Mouse (Mus musculus) lung, adult 2 months (tissue): ENCODE data around the gene Gnas. TPM values are rescaled to one million over a fixed set of nuclear protein-coding genes. Genes with fewer than 3 reads are reported as not detected.

Source experiments
- DNase-seq: peaks from one replicate; pipeline ENCODE4 v3.0.0; 2022
- H3K4me1 ChIP-seq: fragments of 200-500 bp; 2 replicates; pipeline ENCODE4 v1.6.1; 2011; ENCODE audit warnings: low read length; ENCODE audit not compliant: control insufficient read depth, insufficient read depth
- H3K4me3 ChIP-seq: fragments of 200-500 bp; replicated peaks from 2 replicates; pipeline ENCODE3; 2011; ENCODE audit warnings: low read depth, mild to moderate bottlenecking, control low read depth, low read length; ENCODE audit errors: extremely low read depth
- CTCF ChIP-seq: fragments of 200-500 bp; IDR thresholded peaks from 2 replicates; pipeline ENCODE4 v1.5.1; 2011; ENCODE audit warnings: mild to moderate bottlenecking, low read length, control low read depth; ENCODE audit not compliant: insufficient read depth
- POLR2A ChIP-seq: fragments of 200-500 bp; IDR thresholded peaks from 2 replicates; pipeline ENCODE4 v1.6.1; 2011; ENCODE audit warnings: low read depth, mild to moderate bottlenecking, control low read depth, low read length, borderline replicate concordance; ENCODE audit errors: extremely low read depth
- WGBS: fragments of 180-500 bp; shearing (Covaris S2); methylation state at CpG from one replicate; pipeline ENCODE4 v1.1.7; 2018; 5-methylcytosine and 5-hydroxymethylcytosine counted together
- polyA plus RNA-seq: library from polyadenylated mRNA; depleted of rRNA; stranded (reverse); fragments of >200 nt; gene quantifications from 2 replicates; pipeline ENCODE4 v1.2.3, GENCODE M21; 2012

Gnas gene
- polyA plus RNA-seq, 1 experiment: 1,050 TPM

- Histone ChIP-seq H3K4me1 (no peaks in the 10 kb centered on the region), H3K4me3 (no peak overlapping the region)
- no peak for DNase-seq
- TF ChIP-seq CTCF (no peak), POLR2A (no peak)
- 81% methylated on average over 7 of the region's 7 CpGs for WGBS
Observed at GRCm38 (mm10) chr2:174270416-174270815, 13.7 kb upstream of the Gnas start.

DNA sequence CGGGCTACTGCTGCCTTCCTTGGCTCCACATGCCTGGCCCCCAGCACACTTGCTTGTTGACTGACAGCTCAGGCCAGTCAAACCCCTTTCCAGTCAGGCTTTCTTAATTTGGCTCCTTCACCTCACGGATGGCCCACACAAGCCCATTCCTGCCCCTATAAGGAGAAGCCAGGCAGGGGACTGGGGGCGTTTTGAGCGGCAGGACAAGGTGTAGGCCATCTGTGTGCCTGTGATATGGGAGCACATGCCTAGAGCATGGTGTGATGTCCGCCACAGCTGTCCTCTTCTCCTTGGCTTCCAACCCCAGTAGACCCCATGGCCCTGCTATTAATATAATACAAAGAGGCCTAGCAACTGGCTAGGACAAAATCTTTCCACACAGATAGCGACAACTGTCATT lies 12.7 kb upstream of the Gnas start:
- H3K4me3 ChIP-seq: no peak overlapping the region
- DNase-seq: no peak
- no peak for TF ChIP-seq CTCF
- no peak for TF ChIP-seq POLR2A
- H3K4me1 ChIP-seq: no peaks in the 10 kb centered on the region
- WGBS: 85% methylated on average over 6 of the region's 6 CpGs

GRCm38 (mm10) chr2:174273131-174273530 lies 11.0 kb upstream of the Gnas start:
- Histone ChIP-seq H3K4me3 (no peak overlapping the region), H3K4me1 (no peaks in the 10 kb centered on the region)
- DNase-seq: no peak
- 74% methylated on average over 5 of the region's 5 CpGs for WGBS
- TF ChIP-seq CTCF: no peak
- TF ChIP-seq POLR2A: no peak

- 53% methylated on average over 2 of the region's 2 CpGs for whole genome bisulfite sequencing
- no peak for TF ChIP-seq POLR2A
- TF ChIP-seq CTCF: no peak
- H3K4me1 ChIP-seq: no peaks in the 10 kb centered on the region
- no peak for DNase-seq
- no peak overlapping the region for H3K4me3 ChIP-seq
Observed at GRCm38 (mm10) chr2:174273961-174274360, 10.2 kb upstream of the Gnas start.

- no peaks in the 10 kb centered on the region for H3K4me1 ChIP-seq
- TF ChIP-seq POLR2A (no peak), CTCF (no peak)
- 74% methylated on average over 8 of the region's 8 CpGs for WGBS
- DNase-seq: no peak
- no peak overlapping the region for H3K4me3 ChIP-seq
Observed at GRCm38 (mm10) chr2:174279771-174280170, 4.3 kb upstream of the Gnas start.

- TF ChIP-seq CTCF (no peak), POLR2A (no peak)
- WGBS: 54% methylated on average over 11 of the region's 11 CpGs
- Histone ChIP-seq H3K4me1 (no peaks in the 10 kb centered on the region), H3K4me3 (no peak overlapping the region)
- DNase-seq: no peak
Observed at GRCm38 (mm10) chr2:174283341-174283740, 779 bp upstream of the Gnas start.

DNA sequence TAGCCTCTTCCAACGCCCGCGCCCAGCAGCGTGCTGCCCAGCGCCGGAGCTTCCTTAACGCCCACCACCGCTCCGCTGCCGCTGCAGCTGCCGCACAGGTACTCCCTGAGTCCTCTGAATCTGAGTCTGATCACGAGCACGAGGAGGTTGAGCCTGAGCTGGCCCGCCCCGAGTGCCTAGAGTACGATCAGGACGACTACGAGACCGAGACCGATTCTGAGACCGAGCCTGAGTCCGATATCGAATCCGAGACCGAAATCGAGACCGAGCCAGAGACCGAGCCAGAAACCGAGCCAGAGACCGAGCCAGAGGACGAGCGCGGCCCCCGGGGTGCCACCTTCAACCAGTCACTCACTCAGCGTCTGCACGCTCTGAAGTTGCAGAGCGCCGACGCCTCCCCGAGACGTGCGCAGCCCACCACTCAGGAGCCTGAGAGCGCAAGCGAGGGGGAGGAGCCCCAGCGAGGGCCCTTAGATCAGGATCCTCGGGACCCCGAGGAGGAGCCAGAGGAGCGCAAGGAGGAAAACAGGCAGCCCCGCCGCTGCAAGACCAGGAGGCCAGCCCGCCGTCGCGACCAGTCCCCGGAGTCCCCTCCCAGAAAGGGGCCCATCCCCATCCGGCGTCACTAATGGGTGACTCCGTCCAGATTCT lies 812 bp downstream of the Gnas start:
- 50% methylated on average over 58 of the region's 58 CpGs for WGBS
- H3K4me3 ChIP-seq: no peak overlapping the region

DNA sequence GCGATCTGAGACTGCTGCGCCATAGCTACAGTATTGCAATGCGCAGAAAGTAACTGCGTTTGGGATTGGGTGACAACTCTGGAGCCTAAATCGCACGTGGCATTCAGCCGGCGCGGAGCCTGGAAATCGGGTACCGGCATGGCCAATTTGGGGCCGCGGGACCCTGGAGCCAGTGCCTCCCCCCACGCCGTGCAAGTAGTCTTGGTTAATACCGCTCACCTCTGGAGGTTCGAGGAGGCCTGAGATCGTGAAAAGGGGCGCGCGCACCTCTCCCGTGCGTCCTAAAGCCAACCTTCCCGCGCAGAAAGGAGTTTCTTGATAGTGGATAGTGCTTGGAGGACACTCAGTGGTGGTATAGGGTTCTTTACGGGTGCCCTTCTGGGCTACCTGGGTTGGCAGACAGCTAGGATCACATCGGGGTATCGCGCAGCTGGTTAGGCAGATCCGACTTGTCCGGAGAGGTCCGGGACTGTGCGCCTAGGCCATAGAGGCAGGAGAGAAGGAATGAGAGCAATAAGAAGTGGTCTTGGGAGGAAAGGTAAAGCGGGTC lies 1.9 kb downstream of the Gnas start:
- 53% methylated on average over 34 of the region's 34 CpGs for WGBS
- Histone ChIP-seq H3K4me1 (no peaks in the 10 kb centered on the region), H3K4me3 (no peak overlapping the region)
- no peak for DNase-seq
- no peak for TF ChIP-seq POLR2A
- no peak for TF ChIP-seq CTCF

More for the DNA sequence above, 812 bp downstream of the Gnas start:
- no peak for DNase-seq
- no peaks in the 10 kb centered on the region for H3K4me1 ChIP-seq
- TF ChIP-seq CTCF (no peak), POLR2A (no peak)

GRCm38 (mm10) chr2:174287921-174288320 lies 3.8 kb downstream of the Gnas start:
- no peak for DNase-seq

GRCm38 (mm10) chr2:174288673-174289430 lies 4.7 kb downstream of the Gnas start:
- 51% methylated on average over 12 of the region's 12 CpGs for WGBS
- H3K4me1 ChIP-seq: no peaks in the 10 kb centered on the region
- no peak for DNase-seq
- TF ChIP-seq POLR2A (no peak), CTCF (no peak)
- H3K4me3 ChIP-seq: no peak overlapping the region

More at GRCm38 (mm10) chr2:174287921-174288320, 3.8 kb downstream of the Gnas start:
- Histone ChIP-seq H3K4me3 (no peak overlapping the region), H3K4me1 (no peaks in the 10 kb centered on the region)
- WGBS: 52% methylated on average over 7 of the region's 7 CpGs
- TF ChIP-seq CTCF (no peak), POLR2A (no peak)

- no peak overlapping the region for H3K4me3 ChIP-seq
- TF ChIP-seq POLR2A (no peak), CTCF (no peak)
- no peak for DNase-seq
- WGBS: 72% methylated on average over 8 of the region's 8 CpGs
- H3K4me1 ChIP-seq: no peaks in the 10 kb centered on the region
Observed at GRCm38 (mm10) chr2:174291029-174291661, 7.0 kb downstream of the Gnas start.
